Mouse (Mus musculus): Measurements from ENCODE around the gene Nat10. TPM values are rescaled to one million over a fixed set of nuclear protein-coding genes. Genes with fewer than 3 reads are reported as not detected.

The Nat10 gene
- polyA plus RNA-seq, 1 experiment from 2014 or later, result 55.1 TPM

DNA sequence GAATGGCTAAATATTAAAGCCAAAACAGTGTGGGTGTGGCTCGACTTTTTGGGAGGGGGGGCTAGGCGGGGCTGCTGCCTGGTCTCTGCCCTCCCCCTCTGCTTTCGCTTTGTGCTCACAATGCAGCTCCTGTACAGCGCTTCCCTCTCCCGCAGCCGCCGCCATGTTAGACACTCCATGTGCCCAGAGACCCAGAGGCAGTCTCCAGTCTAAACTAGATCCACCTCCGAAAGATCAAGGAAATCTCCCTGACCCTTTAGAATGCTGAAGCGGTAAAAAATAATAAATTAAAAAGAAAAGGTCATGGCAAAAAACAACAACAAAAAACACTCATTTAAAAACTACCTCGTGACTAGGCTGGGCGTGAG lies 34.8 kb upstream of the Nat10 start:
- Histone ChIP-seq H3K4me3 (ENCODE audit: low read depth, low read length) (peak overlapping the region; percentile 98), H3K9ac (ENCODE audit: low read depth, low read length) (peak overlapping the region; percentile 96), H3K9me3 (ENCODE audit: control insufficient read depth, low read length) (no peaks in the 10 kb centered on the region), H3K4me1 (replicated peaks; ENCODE audit: control insufficient read depth, insufficient read depth, low read length) (peaks cover 17% of the 10 kb centered on the region), H3K36me3 (ENCODE audit: control insufficient read depth, insufficient read depth, low read length) (peaks cover 17% of the 10 kb centered on the region; the same call in 1 of the 2 replicates), H3K27ac (ENCODE audit: low read depth, low read length) (peak overlapping the region; percentile 100), H3K27me3 (replicated peaks; ENCODE audit: control insufficient read depth, insufficient read depth, low read length) (no peaks in the 10 kb centered on the region), H3K4me2 (peak overlapping the region; percentile 63)
- ATAC-seq (replicated peaks; ENCODE audit: low FRiP score) (peak; percentile 79), DNase-seq (ENCODE audit: low spot score) (peak; percentile 80)
- WGBS, result under 1% methylated on average over 11 of the region's 11 CpGs

DNA sequence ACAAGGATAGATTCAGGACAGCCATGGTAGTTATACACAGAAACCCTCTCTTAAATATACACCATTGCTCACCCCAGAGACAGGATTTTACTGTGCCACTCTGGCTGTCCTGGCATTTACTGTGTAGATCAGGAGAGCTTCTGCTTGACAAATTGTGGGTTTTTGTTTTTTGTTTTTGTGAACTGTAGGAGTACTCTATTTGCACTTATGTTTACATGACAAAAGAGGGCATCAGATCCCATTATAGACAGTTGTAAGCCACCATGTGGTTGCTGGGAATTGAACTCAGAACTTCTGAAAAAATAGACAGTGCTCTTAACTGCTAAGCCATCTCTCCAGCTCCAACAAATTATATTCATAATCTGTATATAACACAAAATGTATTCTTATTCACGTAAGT lies 30.9 kb upstream of the Nat10 start:
- Histone ChIP-seq H3K4me3 (ENCODE audit: low read depth, low read length) (no peak overlapping the region), H3K9ac (ENCODE audit: low read depth, low read length) (no peak overlapping the region), H3K27me3 (replicated peaks; ENCODE audit: control insufficient read depth, insufficient read depth, low read length) (no peaks in the 10 kb centered on the region), H3K4me1 (replicated peaks; ENCODE audit: control insufficient read depth, insufficient read depth, low read length) (peaks cover 20% of the 10 kb centered on the region), H3K36me3 (ENCODE audit: control insufficient read depth, insufficient read depth, low read length) (peaks cover 21% of the 10 kb centered on the region; the same call in 1 of the 2 replicates), H3K9me3 (ENCODE audit: control insufficient read depth, low read length) (no peaks in the 10 kb centered on the region), H3K4me2 (no peak overlapping the region), H3K27ac (ENCODE audit: low read depth, low read length) (no peak overlapping the region)
- 84% methylated on average over 1 of the region's 1 CpGs for WGBS
- DNase-seq (ENCODE audit: low spot score) (no peak), ATAC-seq (replicated peaks; ENCODE audit: low FRiP score) (no peak)

DNA sequence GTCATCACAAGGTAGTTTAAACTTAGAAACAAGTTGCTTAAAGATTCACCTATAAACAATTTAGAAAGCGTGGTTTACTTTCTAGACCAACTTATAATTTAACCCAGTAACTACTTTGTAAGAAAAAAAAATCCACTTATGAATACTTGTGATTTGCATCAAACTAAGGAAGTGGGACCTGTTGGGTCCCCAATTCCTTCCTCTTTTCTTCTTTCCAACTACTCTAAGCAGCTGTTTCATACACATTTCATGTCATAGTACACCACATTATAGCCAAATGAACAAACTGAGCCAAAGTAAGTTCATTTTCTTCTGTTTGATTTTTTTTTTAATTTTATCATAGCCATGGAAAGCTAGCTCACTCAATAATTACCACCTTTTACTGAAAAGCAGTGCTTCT lies 24.7 kb upstream of the Nat10 start:
- H3K9me3 ChIP-seq (ENCODE audit: control insufficient read depth, low read length), result no peaks in the 10 kb centered on the region
- peaks cover 12% of the 10 kb centered on the region for H3K36me3 ChIP-seq (ENCODE audit: control insufficient read depth, insufficient read depth, low read length)
- H3K4me3 ChIP-seq (ENCODE audit: low read depth, low read length), result no peak overlapping the region
- ATAC-seq (replicated peaks; ENCODE audit: low FRiP score) (no peak), DNase-seq (ENCODE audit: low spot score) (no peak)
- peaks cover 6% of the 10 kb centered on the region; the same call in 1 of the 2 replicates for H3K4me1 ChIP-seq (replicated peaks; ENCODE audit: control insufficient read depth, insufficient read depth, low read length)
- no peak overlapping the region for H3K9ac ChIP-seq (ENCODE audit: low read depth, low read length)
- WGBS, result 94% methylated on average over 1 of the region's 1 CpGs
- no peaks in the 10 kb centered on the region for H3K27me3 ChIP-seq (replicated peaks; ENCODE audit: control insufficient read depth, insufficient read depth, low read length)
- H3K27ac ChIP-seq (ENCODE audit: low read depth, low read length), result no peak overlapping the region
- H3K4me2 ChIP-seq, result no peak overlapping the region

DNA sequence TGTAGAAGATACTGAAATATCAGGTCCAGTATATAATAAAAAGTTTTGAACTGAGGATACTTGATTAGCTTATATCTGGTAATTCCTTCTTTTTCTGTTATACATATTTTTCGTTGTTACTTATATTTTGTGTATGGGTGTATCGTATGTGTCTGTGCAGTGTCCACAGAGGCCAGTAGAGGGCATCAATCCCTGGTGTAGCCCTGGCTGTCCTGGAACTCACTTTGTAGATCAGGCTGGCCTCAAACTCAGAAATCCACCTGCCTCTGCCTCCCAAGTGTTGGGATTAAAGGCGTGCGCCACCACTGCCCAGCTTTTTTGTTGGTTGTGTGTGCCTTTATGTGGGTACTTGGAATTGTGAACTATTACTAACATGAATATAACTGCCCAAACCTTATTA lies 23.6 kb upstream of the Nat10 start:
- Histone ChIP-seq H3K9me3 (ENCODE audit: control insufficient read depth, low read length) (no peaks in the 10 kb centered on the region), H3K9ac (ENCODE audit: low read depth, low read length) (no peak overlapping the region), H3K36me3 (ENCODE audit: control insufficient read depth, insufficient read depth, low read length) (peaks cover 17% of the 10 kb centered on the region), H3K27ac (ENCODE audit: low read depth, low read length) (no peak overlapping the region), H3K4me1 (replicated peaks; ENCODE audit: control insufficient read depth, insufficient read depth, low read length) (peaks cover 1% of the 10 kb centered on the region; the same call in 1 of the 2 replicates), H3K4me2 (no peak overlapping the region), H3K27me3 (replicated peaks; ENCODE audit: control insufficient read depth, insufficient read depth, low read length) (no peaks in the 10 kb centered on the region), H3K4me3 (ENCODE audit: low read depth, low read length) (no peak overlapping the region)
- ATAC-seq (replicated peaks; ENCODE audit: low FRiP score) (peak; percentile 45; the same call in 1 of the 2 replicates), DNase-seq (ENCODE audit: low spot score) (no peak)
- 84% methylated on average over 4 of the region's 4 CpGs for WGBS

DNA sequence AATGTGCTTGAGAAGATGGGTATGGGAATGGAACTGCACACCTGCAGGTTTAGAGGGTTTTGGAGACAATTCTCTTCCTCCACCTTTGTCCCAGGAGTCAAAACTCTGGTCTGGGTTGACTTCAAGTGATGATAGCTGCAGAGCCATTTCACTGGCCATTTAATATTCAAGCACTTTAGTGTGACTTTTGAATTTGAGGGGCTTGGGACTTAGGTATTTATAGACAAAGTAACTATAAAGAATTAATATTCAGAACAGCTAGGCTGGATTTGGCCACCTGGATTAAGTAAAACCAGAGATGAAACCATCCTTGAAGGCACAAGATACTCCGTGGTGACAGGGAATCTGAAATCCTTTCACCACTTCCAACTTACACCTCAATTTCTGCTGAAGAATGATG lies 1.4 kb upstream of the Nat10 start:
- DNase-seq (ENCODE audit: low spot score) (no peak), ATAC-seq (replicated peaks; ENCODE audit: low FRiP score) (no peak)
- Histone ChIP-seq H3K4me3 (ENCODE audit: low read depth, low read length) (peak overlapping the region; percentile 80; the same call in 1 of the 2 replicates), H3K9me3 (ENCODE audit: control insufficient read depth, low read length) (no peaks in the 10 kb centered on the region), H3K27ac (ENCODE audit: low read depth, low read length) (no peak overlapping the region), H3K9ac (ENCODE audit: low read depth, low read length) (no peak overlapping the region), H3K27me3 (replicated peaks; ENCODE audit: control insufficient read depth, insufficient read depth, low read length) (no peaks in the 10 kb centered on the region), H3K36me3 (ENCODE audit: control insufficient read depth, insufficient read depth, low read length) (peaks cover 13% of the 10 kb centered on the region; the same call in 1 of the 2 replicates), H3K4me1 (replicated peaks; ENCODE audit: control insufficient read depth, insufficient read depth, low read length) (peaks cover 8% of the 10 kb centered on the region), H3K4me2 (peak overlapping the region; percentile 91)
- WGBS, result 50% methylated on average over 1 of the region's 1 CpGs

DNA sequence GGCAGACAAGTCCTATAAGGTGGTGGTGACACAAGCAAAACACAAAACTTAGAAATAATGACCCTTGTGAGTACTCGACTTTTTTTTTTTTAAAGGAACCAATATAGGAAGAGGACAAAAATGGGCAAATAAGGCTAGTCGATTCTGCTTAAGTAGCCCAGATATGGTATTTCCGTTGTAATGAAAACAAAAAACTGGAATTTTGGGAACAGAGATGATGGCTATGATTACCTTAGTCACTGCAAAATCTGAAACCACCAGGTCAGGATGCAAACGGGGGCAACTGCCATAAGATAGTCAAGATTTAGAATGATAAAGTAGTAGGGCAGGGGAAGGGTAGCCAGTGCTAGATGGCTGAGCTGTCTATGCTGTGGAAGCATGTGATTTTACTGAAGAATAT lies 923 bp upstream of the Nat10 start:
- Histone ChIP-seq H3K4me1 (replicated peaks; ENCODE audit: control insufficient read depth, insufficient read depth, low read length) (peaks cover 8% of the 10 kb centered on the region), H3K27me3 (replicated peaks; ENCODE audit: control insufficient read depth, insufficient read depth, low read length) (no peaks in the 10 kb centered on the region), H3K27ac (ENCODE audit: low read depth, low read length) (peak overlapping the region; percentile 77; the same call in 1 of the 2 replicates), H3K4me2 (peak overlapping the region; percentile 91), H3K4me3 (ENCODE audit: low read depth, low read length) (peak overlapping the region; percentile 80), H3K9me3 (ENCODE audit: control insufficient read depth, low read length) (no peaks in the 10 kb centered on the region), H3K9ac (ENCODE audit: low read depth, low read length) (0 out of 2 replicates have a peak overlapping the region, but pooled peaks have one; percentile 22), H3K36me3 (ENCODE audit: control insufficient read depth, insufficient read depth, low read length) (peaks cover 12% of the 10 kb centered on the region; the same call in 1 of the 2 replicates)
- DNase-seq (ENCODE audit: low spot score) (no peak), ATAC-seq (replicated peaks; ENCODE audit: low FRiP score) (no peak)
- WGBS, result 32% methylated on average over 4 of the region's 4 CpGs

DNA sequence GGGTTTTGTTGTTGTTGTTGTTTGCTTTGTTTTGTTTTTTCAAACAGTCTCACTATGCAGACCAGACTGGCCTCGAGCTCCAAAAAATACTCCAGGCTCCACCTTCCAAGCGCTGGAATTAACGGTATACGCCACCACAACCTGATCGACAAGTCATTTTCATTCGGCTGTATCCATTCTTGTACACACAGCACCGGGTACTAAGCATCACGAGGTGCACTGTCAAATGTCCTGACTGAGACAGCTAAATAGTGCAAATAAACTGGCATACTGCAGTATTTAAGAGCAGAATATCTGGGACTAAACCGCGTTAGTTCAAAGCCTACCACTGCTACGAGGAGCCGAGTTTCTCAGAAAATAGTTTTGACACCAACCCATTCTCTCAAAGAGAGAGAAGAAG lies 649 bp downstream of the Nat10 start:
- peak overlapping the region; percentile 80 for H3K4me3 ChIP-seq (ENCODE audit: low read depth, low read length)
- H3K9me3 ChIP-seq (ENCODE audit: control insufficient read depth, low read length), result no peaks in the 10 kb centered on the region
- peak; percentile 15 for ATAC-seq (replicated peaks; ENCODE audit: low FRiP score)
- peak overlapping the region; percentile 91 for H3K4me2 ChIP-seq
- H3K27ac ChIP-seq (ENCODE audit: low read depth, low read length), result peak overlapping the region; percentile 79
- peaks cover 8% of the 10 kb centered on the region for H3K4me1 ChIP-seq (replicated peaks; ENCODE audit: control insufficient read depth, insufficient read depth, low read length)
- no peaks in the 10 kb centered on the region for H3K27me3 ChIP-seq (replicated peaks; ENCODE audit: control insufficient read depth, insufficient read depth, low read length)
- H3K36me3 ChIP-seq (ENCODE audit: control insufficient read depth, insufficient read depth, low read length), result peaks cover 10% of the 10 kb centered on the region; the same call in 1 of the 2 replicates
- 1% methylated on average over 12 of the region's 12 CpGs for WGBS
- H3K9ac ChIP-seq (ENCODE audit: low read depth, low read length), result peak overlapping the region; percentile 78
- DNase-seq (ENCODE audit: low spot score), result no peak

DNA sequence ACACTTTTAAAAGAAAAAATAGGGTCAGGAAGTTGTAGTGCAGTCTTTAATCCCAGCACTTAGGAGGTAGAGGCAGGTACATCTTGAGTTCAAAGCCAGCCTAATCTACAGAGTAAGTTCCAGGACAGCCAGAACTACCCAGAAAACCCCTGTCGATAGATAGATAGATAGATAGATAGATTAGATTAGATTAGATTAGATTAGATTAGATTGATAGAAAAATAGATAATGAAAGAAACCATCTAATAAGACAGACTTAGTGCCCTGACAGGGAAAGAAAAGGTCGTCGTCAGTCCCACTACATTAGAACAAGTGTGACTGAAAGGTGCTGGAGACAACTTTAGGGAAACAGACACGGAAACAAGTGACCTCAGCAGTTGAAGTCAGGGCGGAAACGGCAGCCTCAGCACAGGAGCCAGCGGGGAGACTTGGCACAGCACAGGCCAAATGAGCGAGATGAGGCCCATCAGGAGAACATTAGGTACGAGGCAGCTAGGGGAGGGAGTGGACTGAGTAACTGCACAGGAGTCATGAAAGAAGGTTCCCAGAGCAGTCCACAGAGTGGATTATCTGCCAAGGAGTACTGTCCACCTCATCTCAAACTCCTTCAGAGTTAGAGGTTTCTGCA lies 5.5 kb downstream of the Nat10 start:
- WGBS, result 85% methylated on average over 9 of the region's 9 CpGs
- DNase-seq (ENCODE audit: low spot score) (peak; percentile 23), ATAC-seq (replicated peaks; ENCODE audit: low FRiP score) (no peak)
- no peak overlapping the region for H3K4me3 ChIP-seq (ENCODE audit: low read depth, low read length)
- no peaks in the 10 kb centered on the region for H3K27me3 ChIP-seq (replicated peaks; ENCODE audit: control insufficient read depth, insufficient read depth, low read length)
- H3K9me3 ChIP-seq (ENCODE audit: control insufficient read depth, low read length), result no peaks in the 10 kb centered on the region
- no peaks in the 10 kb centered on the region; the same call in 1 of the 2 replicates for H3K4me1 ChIP-seq (replicated peaks; ENCODE audit: control insufficient read depth, insufficient read depth, low read length)
- H3K9ac ChIP-seq (ENCODE audit: low read depth, low read length), result no peak overlapping the region
- no peak overlapping the region for H3K27ac ChIP-seq (ENCODE audit: low read depth, low read length)
- H3K36me3 ChIP-seq (ENCODE audit: control insufficient read depth, insufficient read depth, low read length), result peaks cover 36% of the 10 kb centered on the region
- no peak overlapping the region for H3K4me2 ChIP-seq

DNA sequence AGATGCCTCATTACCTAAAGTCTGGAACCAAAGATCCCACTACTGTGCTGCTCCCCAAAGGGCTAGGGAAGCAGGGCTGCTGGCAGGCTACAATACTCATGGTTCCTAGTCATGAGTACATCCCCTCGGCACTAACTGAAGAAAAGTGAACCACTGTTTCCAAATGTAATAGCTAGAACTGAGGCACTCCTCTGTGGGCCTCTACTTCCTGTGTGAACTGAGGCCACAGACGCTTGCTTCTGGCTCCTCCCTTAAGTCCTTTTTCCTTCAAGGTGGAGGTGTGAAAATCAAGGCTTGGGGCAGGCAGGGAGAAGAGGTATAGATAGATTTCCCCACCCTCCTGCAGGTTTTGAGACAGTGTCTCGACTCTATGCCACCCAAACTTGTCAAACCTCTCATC lies 6.5 kb downstream of the Nat10 start:
- peak; percentile 16 for DNase-seq (ENCODE audit: low spot score)
- WGBS, result 75% methylated on average over 3 of the region's 3 CpGs
- no peaks in the 10 kb centered on the region for H3K4me1 ChIP-seq (replicated peaks; ENCODE audit: control insufficient read depth, insufficient read depth, low read length)
- H3K4me2 ChIP-seq, result no peak overlapping the region
- no peaks in the 10 kb centered on the region for H3K27me3 ChIP-seq (replicated peaks; ENCODE audit: control insufficient read depth, insufficient read depth, low read length)
- no peak overlapping the region for H3K4me3 ChIP-seq (ENCODE audit: low read depth, low read length)
- H3K9ac ChIP-seq (ENCODE audit: low read depth, low read length), result no peak overlapping the region
- H3K27ac ChIP-seq (ENCODE audit: low read depth, low read length), result no peak overlapping the region
- no peaks in the 10 kb centered on the region for H3K9me3 ChIP-seq (ENCODE audit: control insufficient read depth, low read length)
- H3K36me3 ChIP-seq (ENCODE audit: control insufficient read depth, insufficient read depth, low read length), result peaks cover 44% of the 10 kb centered on the region
- no peak for ATAC-seq (replicated peaks; ENCODE audit: low FRiP score)

Measured in liver, embryonic 11.5 days (tissue).